Mouse (Mus musculus) forebrain, embryonic 11.5 days (tissue): ENCODE data around the gene Snai3. TPM values are rescaled to one million over a fixed set of nuclear protein-coding genes. Genes with fewer than 3 reads are reported as not detected.
A peak's percentile ranks its signal among the peaks of the same experiment; 100 is the strongest.

Source experiments
- ATAC-seq: fragments of 200-750 bp; cut with Nextera tagmentation; replicated peaks from 2 replicates; pipeline ENCODE4 v1.8.0; 2017; ENCODE audit warnings: moderate TSS enrichment; ENCODE audit not compliant: low FRiP score
- DNase-seq: peaks from one replicate; pipeline ENCODE4 v3.0.0-alpha.2; 2017; ENCODE audit warnings: low spot score
- H3K27ac ChIP-seq: fragments of 300-500 bp; sonication (generic); 2 replicates; pipeline ENCODE4 v1.5.1; 2014; ENCODE audit warnings: low read depth, low read length
- H3K27me3 ChIP-seq: fragments of 300-500 bp; sonication (generic); 2 replicates; pipeline ENCODE4 v1.6.1; 2014; ENCODE audit warnings: mild to moderate bottlenecking, low read length, mixed read lengths; ENCODE audit not compliant: control insufficient read depth, insufficient read depth
- H3K36me3 ChIP-seq: fragments of 300-500 bp; sonication (generic); 2 replicates; pipeline ENCODE4 v1.6.1; 2014; ENCODE audit warnings: mild to moderate bottlenecking, low read length, moderate library complexity, mixed read lengths; ENCODE audit not compliant: control insufficient read depth, insufficient read depth
- H3K4me1 ChIP-seq: fragments of 300-500 bp; sonication (generic); replicated peaks from 2 replicates; pipeline ENCODE4 v1.6.1; 2014; ENCODE audit warnings: low read length, mixed read lengths; ENCODE audit not compliant: control insufficient read depth, insufficient read depth
- H3K4me2 ChIP-seq: fragments of 300-500 bp; sonication (generic); 2 replicates; pipeline ENCODE4 v1.6.1; 2014; ENCODE audit warnings: low read depth, mild to moderate bottlenecking, low read length, moderate library complexity, mixed read lengths; ENCODE audit not compliant: severe bottlenecking
- H3K4me3 ChIP-seq: fragments of 300-500 bp; sonication (generic); 2 replicates; pipeline ENCODE4 v1.5.1; 2014; ENCODE audit warnings: low read depth, low read length
- H3K9ac ChIP-seq: fragments of 300-500 bp; sonication (generic); 2 replicates; pipeline ENCODE4 v1.6.1; 2014; ENCODE audit warnings: low read length
- H3K9me3 ChIP-seq: fragments of 300-500 bp; sonication (generic); 2 replicates; pipeline ENCODE4 v1.6.1; 2016; ENCODE audit warnings: low read length, mixed read lengths; ENCODE audit not compliant: control insufficient read depth
- WGBS: fragments of 180-500 bp; shearing (Covaris S2); extraction: QIAGEN DNeasy Blood & Tissue Kit; methylation state at CpG from one replicate; pipeline ENCODE4 v1.1.7; 2014; 5-methylcytosine and 5-hydroxymethylcytosine counted together
- polyA plus RNA-seq: library from polyadenylated mRNA; unstranded; fragments of >200 nt; fragmentation: Nextera tagmentation; extraction: Ambion mirVana; gene quantifications from 2 replicates; pipeline ENCODE4 v1.2.1, GENCODE M21; 2014

The Snai3 gene
- polyA plus RNA-seq, 1 experiment from 2014 or later: not detected

DNA sequence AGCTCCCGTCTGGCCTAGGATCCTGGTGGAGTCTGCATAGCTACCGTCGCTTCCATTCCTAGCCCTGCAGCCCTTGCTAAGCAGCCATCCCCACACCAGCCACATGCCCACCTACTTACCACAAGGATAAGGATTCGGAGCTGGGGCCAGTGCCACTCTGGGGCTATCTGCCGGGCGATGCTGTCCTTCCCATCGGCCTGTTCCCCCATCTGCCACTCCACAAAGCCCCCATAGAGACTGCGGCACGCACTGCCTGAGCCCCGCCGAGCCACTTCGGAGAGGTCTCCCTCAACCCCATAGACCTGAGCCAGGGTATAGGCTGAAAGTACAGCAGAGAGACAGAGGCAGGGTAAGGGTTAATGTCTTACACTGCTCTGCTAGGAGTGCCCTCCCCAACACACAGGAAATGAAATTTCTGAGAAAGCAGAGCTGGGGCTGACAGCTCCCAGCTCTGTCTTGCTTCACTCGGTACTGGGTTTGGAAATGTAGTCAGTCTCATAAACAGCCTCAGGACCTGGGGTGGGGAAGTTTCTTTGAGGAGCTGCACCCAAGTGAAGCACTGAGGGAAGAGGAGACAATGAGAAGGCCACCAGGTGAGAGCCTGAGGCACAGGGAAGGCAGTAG, 22.7 kb downstream of the Snai3 start:
- ATAC-seq: no peak
- WGBS: 94% methylated on average over 13 of the region's 13 CpGs
- no peak for DNase-seq
- Histone ChIP-seq H3K4me3 (no peak overlapping the region), H3K27me3 (no peaks in the 10 kb centered on the region), H3K9ac (no peak overlapping the region), H3K9me3 (no peaks in the 10 kb centered on the region), H3K4me1 (peaks cover 5% of the 10 kb centered on the region; the same call in 1 of the 2 replicates), H3K36me3 (no peaks in the 10 kb centered on the region; the same call in 1 of the 2 replicates), H3K4me2 (no peak overlapping the region), H3K27ac (no peak overlapping the region)

DNA sequence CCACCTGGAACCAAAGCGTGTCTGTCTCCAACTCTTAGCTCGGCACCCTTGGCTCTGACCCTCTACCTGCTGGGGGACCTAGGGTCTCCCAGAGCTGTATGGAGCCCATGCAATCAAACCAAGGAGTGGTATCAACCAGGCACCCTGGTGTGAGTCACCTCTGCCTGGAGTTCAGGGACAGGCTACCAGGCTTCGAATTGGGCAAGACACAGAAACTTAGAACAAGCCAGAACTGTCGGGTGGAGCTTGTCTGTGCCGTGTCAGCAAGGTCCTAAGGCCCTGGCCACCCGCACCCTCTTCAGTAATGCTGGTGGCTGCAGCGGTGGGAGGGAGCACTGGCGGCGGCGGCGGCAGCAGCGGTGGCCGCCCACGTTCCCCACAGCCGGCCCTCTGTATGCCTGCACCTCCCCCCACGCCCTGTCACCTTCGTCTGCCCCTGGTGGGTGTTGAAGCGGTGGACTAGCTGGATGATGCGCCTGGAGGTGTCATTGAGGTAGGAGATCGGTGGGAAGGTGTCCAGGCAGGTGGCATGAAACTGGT, 23.9 kb downstream of the Snai3 start:
- no peak for DNase-seq
- no peaks in the 10 kb centered on the region for H3K27me3 ChIP-seq
- no peak for ATAC-seq
- no peak overlapping the region for H3K27ac ChIP-seq
- H3K9me3 ChIP-seq: no peaks in the 10 kb centered on the region
- no peak overlapping the region for H3K4me2 ChIP-seq
- H3K9ac ChIP-seq: no peak overlapping the region
- peaks cover 8% of the 10 kb centered on the region; the same call in 1 of the 2 replicates for H3K4me1 ChIP-seq
- 93% methylated on average over 20 of the region's 20 CpGs for WGBS
- no peaks in the 10 kb centered on the region; the same call in 1 of the 2 replicates for H3K36me3 ChIP-seq
- H3K4me3 ChIP-seq: no peak overlapping the region

DNA sequence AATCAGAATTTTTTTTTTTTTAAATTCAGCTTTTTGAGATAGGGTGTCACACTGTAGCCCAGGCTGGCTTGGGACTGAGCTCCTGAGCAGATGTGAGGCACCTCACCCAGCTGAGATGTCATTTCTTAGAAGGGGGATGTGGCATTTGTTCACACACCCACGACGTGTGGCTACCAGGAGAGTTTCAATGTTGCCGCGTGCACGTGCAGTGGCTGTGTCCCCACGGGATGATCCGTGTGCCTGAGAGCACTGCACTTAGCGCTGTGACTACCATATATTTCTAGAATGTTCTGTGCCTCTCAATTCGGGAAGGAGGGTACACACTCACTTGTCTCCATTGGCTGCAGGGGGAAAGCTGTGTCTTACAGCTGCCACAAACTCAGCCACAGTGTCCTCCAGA, 24.4 kb downstream of the Snai3 start:
- ATAC-seq (no peak), DNase-seq (no peak)
- Histone ChIP-seq H3K9me3 (no peaks in the 10 kb centered on the region), H3K4me2 (no peak overlapping the region), H3K4me3 (no peak overlapping the region), H3K27ac (no peak overlapping the region), H3K4me1 (peaks cover 9% of the 10 kb centered on the region; the same call in 1 of the 2 replicates), H3K36me3 (no peaks in the 10 kb centered on the region; the same call in 1 of the 2 replicates), H3K9ac (no peak overlapping the region), H3K27me3 (no peaks in the 10 kb centered on the region)
- 97% methylated on average over 9 of the region's 9 CpGs for WGBS

DNA sequence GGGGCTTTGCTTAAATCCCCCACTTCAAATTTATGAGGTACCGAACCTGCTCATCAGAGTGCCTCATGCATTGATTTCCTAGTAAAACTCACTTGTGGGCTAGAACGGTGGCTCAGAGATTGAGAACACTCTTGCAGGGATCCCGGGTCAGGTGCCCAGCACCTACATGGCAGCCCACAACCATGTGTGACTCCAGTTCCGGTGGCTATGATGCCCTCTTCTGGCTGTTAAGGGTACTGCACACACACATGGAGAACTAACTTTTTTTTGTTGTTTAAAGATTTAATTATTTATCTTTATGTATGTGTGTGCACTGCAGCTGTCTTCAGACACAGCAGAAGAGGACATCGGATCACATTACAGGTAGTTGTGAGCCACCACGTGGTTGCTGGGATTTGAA, 25.2 kb downstream of the Snai3 start:
- Histone ChIP-seq H3K4me2 (no peak overlapping the region), H3K27ac (no peak overlapping the region), H3K4me3 (no peak overlapping the region), H3K27me3 (no peaks in the 10 kb centered on the region), H3K9me3 (no peaks in the 10 kb centered on the region), H3K9ac (no peak overlapping the region), H3K36me3 (no peaks in the 10 kb centered on the region; the same call in 1 of the 2 replicates), H3K4me1 (peaks cover 9% of the 10 kb centered on the region; the same call in 1 of the 2 replicates)
- 92% methylated on average over 6 of the region's 6 CpGs for WGBS
- no peak for DNase-seq
- ATAC-seq: no peak

DNA sequence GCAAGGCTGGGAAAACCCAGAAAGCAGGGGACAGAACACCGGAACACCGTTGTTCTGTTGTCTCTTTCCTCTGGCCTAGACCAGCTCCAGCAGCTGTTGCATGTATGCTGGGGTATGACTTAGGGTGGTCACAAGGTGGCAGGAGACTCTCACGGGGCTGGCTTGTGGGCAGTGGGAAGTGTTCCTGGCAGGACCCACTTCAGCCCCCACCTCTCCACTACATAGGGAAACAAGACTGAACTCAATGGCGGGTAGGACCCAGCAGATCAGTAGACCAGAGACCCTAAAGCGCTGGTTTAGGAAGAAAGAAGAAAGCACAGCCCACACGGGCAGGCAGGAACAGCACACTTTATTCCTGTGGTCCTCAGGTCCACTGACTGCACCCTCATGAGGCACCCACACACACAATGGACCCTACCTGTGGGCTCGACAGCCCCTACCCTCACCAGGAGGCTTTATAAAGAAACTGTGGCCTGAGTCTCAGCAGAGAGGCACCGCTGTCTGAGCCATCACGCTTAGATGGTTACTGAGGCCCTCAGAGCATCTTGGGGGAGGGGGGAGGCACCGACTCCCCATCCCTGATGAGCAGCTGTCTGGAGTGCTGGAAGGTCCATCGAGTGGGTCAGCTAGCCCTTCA, 27.1 kb downstream of the Snai3 start:
- Histone ChIP-seq H3K9ac (no peak overlapping the region), H3K4me2 (no peak overlapping the region), H3K27me3 (no peaks in the 10 kb centered on the region), H3K4me1 (peaks cover 9% of the 10 kb centered on the region; the same call in 1 of the 2 replicates), H3K36me3 (no peaks in the 10 kb centered on the region; the same call in 1 of the 2 replicates), H3K27ac (no peak overlapping the region), H3K4me3 (no peak overlapping the region), H3K9me3 (no peaks in the 10 kb centered on the region)
- WGBS: 66% methylated on average over 11 of the region's 11 CpGs
- ATAC-seq (peak; percentile 34), DNase-seq (no peak)

DNA sequence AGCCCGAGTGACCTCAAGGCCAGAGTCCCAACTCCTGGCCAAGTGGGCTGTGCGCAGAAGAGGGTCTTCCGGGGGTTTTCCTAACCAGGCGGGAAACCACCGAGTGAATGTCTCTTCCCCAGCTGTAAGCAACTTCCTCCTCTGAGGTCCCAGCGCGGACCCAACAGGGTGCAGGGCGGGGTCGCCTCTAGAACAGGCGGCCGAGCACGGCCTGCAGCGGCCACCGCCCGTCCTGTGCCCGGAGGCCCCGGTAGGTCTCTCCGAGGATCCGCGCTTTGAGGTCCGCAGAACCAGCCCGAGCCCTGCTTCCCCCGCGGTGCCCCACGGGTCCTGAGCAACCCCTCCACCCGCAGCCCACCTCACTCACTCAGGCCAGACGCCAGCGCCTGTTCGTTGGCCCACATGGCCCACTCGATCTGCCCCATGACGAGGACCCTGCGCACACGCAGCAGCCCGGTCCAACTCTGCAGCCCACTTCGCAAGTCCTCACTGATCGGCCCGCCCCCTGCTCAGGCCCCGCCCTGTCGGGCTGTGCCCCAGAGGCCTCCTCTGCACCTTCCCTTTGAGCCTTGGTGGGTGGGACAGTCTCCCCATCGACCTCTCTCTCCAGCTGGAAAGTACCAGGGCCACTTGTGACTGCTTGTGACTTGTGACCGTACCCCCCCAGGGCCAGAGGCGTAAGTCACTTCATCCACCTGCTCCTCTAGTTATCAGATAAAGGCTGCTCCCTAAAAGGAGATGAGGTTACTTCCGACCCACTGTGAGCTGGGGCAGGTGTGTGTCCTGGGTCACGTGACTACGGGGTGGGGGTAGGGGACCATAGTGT, 27.9 kb downstream of the Snai3 start, which contains the start of gene Cyba:
Gene Cyba (minus strand): TSS at position 488 of the 826 bp plus-strand sequence.
- DNase-seq: peak; percentile 77
- WGBS: 4% methylated on average over 45 of the region's 45 CpGs
- peak within 1 kb of the TSS; percentile 79 for H3K4me2 ChIP-seq
- peak within 1 kb of the TSS; percentile 66 for H3K9ac ChIP-seq
- H3K9me3 ChIP-seq: no peaks in the 10 kb centered on the region
- H3K4me3 ChIP-seq: peak within 1 kb of the TSS; percentile 34
- no peaks in the 10 kb centered on the region for H3K27me3 ChIP-seq
- peaks cover 9% of the 10 kb centered on the region; the same call in 1 of the 2 replicates for H3K4me1 ChIP-seq
- ATAC-seq: peak; percentile 87
- no peaks in the 10 kb centered on the region; the same call in 1 of the 2 replicates for H3K36me3 ChIP-seq
- no peak within 1 kb of the TSS for H3K27ac ChIP-seq

DNA sequence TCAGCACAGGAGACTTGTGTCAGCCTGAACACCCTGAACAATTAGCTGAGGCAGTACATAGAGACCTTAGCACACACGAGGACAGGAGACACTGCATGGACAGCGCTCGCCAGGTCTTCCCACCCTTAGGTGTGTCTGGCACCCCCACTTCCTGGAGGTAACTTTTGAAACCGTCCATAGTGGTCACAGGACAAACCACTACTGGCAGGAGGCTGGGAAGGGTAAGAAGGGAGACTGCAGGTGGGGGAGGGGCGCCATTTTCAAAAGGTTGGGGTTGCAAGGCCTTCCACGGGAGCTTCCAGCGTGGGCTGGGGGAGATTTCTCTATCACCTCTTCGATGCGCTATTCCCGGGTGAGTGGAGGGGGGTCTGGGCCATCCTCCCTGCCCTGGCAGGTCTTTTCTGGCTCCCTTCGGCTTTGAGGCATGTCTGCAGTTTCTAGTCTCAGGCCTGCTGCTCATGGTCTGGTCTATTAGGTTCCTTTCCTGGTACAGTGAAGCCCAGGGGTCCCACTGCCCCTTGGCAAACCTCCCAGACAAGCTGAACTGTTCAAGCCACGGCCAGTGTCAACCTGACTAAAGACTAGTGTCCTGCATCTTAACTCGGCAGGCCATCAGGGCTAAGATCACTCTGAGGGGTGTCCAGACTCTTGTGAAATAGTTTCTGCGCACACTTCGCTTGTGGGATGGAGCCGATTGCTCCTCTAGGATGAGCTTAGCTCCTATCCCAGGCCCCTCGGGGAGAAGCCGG, 28.7 kb downstream of the Snai3 start:
- H3K27ac ChIP-seq: no peak overlapping the region
- H3K27me3 ChIP-seq: no peaks in the 10 kb centered on the region
- H3K9ac ChIP-seq: peak overlapping the region; percentile 66
- H3K4me3 ChIP-seq: peak overlapping the region; percentile 34
- WGBS: 36% methylated on average over 18 of the region's 18 CpGs
- H3K4me1 ChIP-seq: peaks cover 9% of the 10 kb centered on the region; the same call in 1 of the 2 replicates
- H3K36me3 ChIP-seq: no peaks in the 10 kb centered on the region; the same call in 1 of the 2 replicates
- ATAC-seq (0 out of 2 replicates have a peak, but pooled peaks have one; percentile 26), DNase-seq (no peak)
- no peaks in the 10 kb centered on the region for H3K9me3 ChIP-seq
- peak overlapping the region; percentile 79 for H3K4me2 ChIP-seq
